Mouse (Mus musculus) testis, adult 2 months (tissue): ENCODE data around the gene Smim4. TPM values are rescaled to one million over a fixed set of nuclear protein-coding genes. Genes with fewer than 3 reads are reported as not detected.

Source experiments
- H3K27ac ChIP-seq: fragments of 200-500 bp; 2 replicates; pipeline ENCODE4 v1.5.1; 2012; ENCODE audit warnings: low read depth, low read length; ENCODE audit not compliant: control insufficient read depth, insufficient read depth
- H3K27me3 ChIP-seq: fragments of 200-500 bp; 2 replicates; pipeline ENCODE4 v1.6.1; 2012; ENCODE audit warnings: mild to moderate bottlenecking, low read length, moderate library complexity; ENCODE audit not compliant: control insufficient read depth, insufficient read depth
- H3K36me3 ChIP-seq: fragments of 200-500 bp; 2 replicates; pipeline ENCODE4 v1.6.1; 2012; ENCODE audit warnings: mild to moderate bottlenecking, low read length; ENCODE audit not compliant: control insufficient read depth, insufficient read depth
- H3K4me1 ChIP-seq: fragments of 200-500 bp; 2 replicates; pipeline ENCODE4 v1.6.1; 2012; ENCODE audit warnings: low read length; ENCODE audit not compliant: control insufficient read depth, insufficient read depth
- H3K4me3 ChIP-seq: fragments of 200-500 bp; 2 replicates; pipeline ENCODE4 v1.5.1; 2012; ENCODE audit warnings: low read depth, mild to moderate bottlenecking, low read length, moderate library complexity, mixed read lengths; ENCODE audit not compliant: control insufficient read depth
- CTCF ChIP-seq: fragments of 200-500 bp; IDR thresholded peaks from 2 replicates; pipeline ENCODE4 v1.5.1; 2012; ENCODE audit warnings: low read depth, mild to moderate bottlenecking, inconsistent platforms, low read length, moderate library complexity; ENCODE audit not compliant: control insufficient read depth, insufficient read depth, insufficient replicate concordance
- POLR2A ChIP-seq: fragments of 200-500 bp; IDR thresholded peaks from 2 replicates; pipeline ENCODE4 v1.6.1; 2012; ENCODE audit warnings: low read depth, mild to moderate bottlenecking, inconsistent platforms, low read length, moderate library complexity; ENCODE audit not compliant: control insufficient read depth
- polyA plus RNA-seq: library from polyadenylated mRNA; depleted of rRNA; stranded (reverse); fragments of >200 nt; gene quantifications from 2 replicates; pipeline ENCODE4 v1.2.3, GENCODE M21; 2012

Smim4 gene
- polyA plus RNA-seq, 1 experiment, result 8.9 TPM

DNA sequence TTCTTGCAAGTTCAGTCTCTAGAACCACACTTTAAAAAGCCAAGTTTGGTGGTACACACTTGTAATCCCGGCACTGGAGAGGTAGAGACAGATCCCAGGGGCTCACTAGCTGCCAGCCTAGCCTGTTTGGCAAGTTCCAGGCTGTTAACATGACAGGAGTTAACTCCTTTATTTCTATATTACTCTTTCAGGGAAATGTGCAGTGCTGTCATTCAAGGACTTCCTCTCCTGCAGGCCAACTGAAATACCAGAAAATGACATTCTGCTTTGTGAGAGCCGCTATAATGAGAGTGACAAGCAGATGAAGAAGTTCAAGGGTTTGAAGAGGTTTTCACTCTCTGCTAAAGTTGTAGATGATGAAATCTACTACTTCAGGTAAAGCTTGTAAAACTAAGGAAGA is 23.6 kb downstream of the Smim4 start:
- Histone ChIP-seq H3K27me3 (no peaks in the 10 kb centered on the region), H3K27ac (no peak overlapping the region), H3K4me1 (no peaks in the 10 kb centered on the region), H3K4me3 (no peak overlapping the region; the same call in 1 of the 2 replicates), H3K36me3 (peaks cover 4% of the 10 kb centered on the region; the same call in 1 of the 2 replicates)
- TF ChIP-seq POLR2A (no peak), CTCF (no peak)

DNA sequence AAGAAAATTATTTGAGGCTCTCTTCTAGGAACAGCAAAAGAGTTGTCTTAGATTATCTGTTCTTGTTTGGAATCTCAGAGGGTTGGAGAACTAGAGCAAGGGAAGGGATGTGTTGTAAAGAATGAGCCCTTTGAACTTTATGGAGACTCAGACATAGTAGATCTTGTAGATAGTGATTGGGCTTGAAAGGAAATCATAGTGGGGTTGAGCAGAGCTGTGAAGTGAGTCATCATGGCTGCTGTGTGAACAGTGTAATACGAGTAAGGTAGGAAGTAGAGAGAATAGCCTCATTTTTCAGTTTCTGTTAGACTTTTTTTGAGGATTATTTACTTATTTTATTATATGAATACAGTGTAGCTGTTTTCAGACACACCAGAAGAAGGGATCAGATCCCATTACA is 38.8 kb downstream of the Smim4 start:
- peaks cover 3% of the 10 kb centered on the region for H3K36me3 ChIP-seq
- H3K4me3 ChIP-seq, result no peak overlapping the region
- no peak overlapping the region for H3K27ac ChIP-seq
- no peak for TF ChIP-seq CTCF
- no peak for TF ChIP-seq POLR2A
- no peaks in the 10 kb centered on the region for H3K4me1 ChIP-seq
- no peaks in the 10 kb centered on the region for H3K27me3 ChIP-seq

DNA sequence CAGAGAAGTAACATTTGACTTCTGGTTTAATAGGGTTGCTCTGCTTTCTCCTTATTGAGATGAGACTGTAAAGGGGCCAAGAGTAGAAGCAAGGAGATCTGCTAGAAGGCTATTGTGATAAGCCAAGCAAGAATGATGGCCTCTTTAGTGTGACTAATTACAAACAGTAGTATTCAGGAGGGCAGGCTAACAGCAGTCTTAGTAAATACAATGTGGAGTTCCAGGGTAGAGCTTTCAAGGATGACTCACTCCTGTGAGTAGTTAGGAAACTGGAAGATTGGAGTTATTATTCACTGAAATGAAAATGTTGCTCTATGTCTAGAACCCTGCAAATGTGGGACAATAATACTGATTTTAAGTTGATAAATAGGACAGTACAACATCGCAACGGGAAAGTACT is 40.2 kb downstream of the Smim4 start:
- Histone ChIP-seq H3K36me3 (peaks cover 5% of the 10 kb centered on the region), H3K27me3 (no peaks in the 10 kb centered on the region), H3K27ac (no peak overlapping the region), H3K4me3 (no peak overlapping the region), H3K4me1 (no peaks in the 10 kb centered on the region)
- TF ChIP-seq POLR2A (no peak), CTCF (no peak)

DNA sequence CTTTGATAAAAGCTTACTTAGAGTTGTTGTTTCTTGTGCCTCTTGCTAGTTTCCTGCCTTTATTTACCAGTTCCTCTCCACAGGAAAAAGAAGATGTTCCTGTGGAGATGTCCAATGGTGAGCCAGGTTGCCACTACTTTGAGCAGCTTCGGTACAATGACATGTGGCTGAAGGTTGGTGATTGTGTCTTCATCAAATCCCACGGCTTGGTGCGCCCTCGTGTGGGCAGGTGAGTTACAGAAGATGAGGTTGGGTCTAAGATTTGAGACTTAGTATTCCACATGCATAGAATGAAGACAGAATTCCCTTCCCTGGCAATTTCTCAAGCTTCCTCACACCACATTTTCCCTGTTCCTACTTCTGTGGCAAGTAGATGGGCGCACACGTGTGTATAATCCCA is 41.3 kb downstream of the Smim4 start:
- H3K36me3 ChIP-seq, result peaks cover 5% of the 10 kb centered on the region
- H3K4me3 ChIP-seq, result no peak overlapping the region
- no peaks in the 10 kb centered on the region for H3K27me3 ChIP-seq
- H3K4me1 ChIP-seq, result no peaks in the 10 kb centered on the region
- H3K27ac ChIP-seq, result no peak overlapping the region
- TF ChIP-seq POLR2A (no peak), CTCF (no peak)

DNA sequence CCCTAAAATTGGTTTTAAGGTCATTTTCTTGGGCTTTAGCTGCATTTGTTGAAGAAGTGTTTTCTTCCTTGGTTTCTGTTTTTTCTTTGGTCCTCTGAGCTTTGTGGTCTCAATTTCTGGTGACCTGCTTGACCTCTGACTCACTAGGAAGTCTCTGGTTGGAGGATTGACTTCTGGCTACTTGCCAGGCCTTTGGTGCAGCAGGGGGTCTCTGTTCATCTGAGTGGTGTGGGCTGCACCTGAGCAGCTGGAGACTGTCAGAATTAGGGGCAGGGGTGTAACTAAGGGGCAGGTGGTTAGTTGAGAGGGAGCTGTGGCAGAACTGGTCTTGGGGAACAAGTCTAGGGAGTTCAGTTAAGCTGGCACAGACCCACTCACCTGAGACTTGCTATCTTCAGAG is 47.6 kb downstream of the Smim4 start:
- Histone ChIP-seq H3K27ac (no peak overlapping the region), H3K4me1 (no peaks in the 10 kb centered on the region), H3K36me3 (peaks cover 4% of the 10 kb centered on the region), H3K27me3 (no peaks in the 10 kb centered on the region), H3K4me3 (no peak overlapping the region)
- no peak for TF ChIP-seq POLR2A
- no peak for TF ChIP-seq CTCF

DNA sequence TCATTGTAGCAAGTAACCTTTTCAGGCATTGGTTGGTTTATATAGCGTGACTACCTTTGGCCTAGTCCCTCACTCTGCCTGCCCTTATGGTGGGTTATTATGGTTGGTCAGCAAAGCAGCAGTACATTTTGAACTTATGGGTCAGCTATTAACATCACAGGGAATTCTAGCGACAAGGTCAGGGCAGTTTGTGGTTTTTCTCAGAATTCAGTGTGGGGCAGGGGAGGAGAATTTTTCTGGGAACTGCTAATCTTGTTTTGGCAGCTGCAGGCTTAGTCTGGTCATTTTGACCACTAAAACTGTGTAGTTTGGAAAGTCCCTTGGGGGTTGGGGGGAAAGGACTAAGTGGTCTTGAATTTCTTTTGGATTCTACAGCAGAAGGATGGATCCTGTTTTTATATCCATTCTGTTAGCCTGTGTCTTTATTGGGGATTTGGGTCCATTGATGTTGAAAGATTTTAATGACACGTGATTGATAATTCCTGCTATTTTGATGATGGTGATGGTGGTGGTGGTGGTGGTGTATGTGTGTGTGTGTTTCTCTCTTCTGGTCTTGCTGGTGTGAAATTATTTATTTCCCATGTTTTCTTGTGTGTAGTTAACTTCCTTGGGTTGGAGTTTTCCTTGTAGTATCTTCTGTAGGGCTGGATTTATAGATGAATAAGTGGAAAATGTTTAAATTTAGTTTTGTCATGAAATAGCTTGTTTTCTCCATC is 49.3 kb downstream of the Smim4 start:
- no peak overlapping the region for H3K27ac ChIP-seq
- TF ChIP-seq POLR2A (no peak), CTCF (no peak)
- H3K36me3 ChIP-seq, result peaks cover 2% of the 10 kb centered on the region; the same call in 1 of the 2 replicates

DNA sequence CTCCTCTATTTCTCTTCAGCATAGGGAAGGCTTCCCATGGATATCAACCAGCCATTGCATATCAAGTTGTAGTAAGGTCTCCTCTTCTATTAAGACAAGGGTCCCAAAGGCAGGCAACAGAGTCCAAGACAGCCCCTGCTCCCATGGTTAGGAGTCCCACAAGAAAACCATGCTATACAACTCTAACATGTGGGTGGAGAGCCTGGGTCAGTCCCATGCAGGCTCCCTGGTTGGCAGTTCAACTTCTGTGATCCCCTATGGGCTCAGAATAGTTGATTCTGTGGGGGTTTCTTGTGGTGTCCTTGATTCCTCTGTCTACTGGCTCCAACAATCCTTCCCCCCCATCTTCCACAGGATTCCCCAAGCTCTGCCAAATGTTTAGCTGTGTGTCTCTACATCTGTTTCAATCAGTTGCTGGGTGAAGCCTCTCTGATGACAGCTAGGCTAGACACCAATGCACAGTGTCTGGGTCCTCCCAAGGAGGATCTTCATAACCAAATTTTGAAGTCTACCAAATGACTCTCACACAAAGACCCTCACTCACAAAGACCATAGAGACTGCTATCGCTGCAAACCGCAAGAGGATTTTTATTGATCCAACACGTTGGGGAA is 50.1 kb downstream of the Smim4 start:
- Histone ChIP-seq H3K27me3 (no peaks in the 10 kb centered on the region), H3K4me3 (no peak overlapping the region), H3K36me3 (peaks cover 2% of the 10 kb centered on the region; the same call in 1 of the 2 replicates), H3K27ac (no peak overlapping the region), H3K4me1 (no peaks in the 10 kb centered on the region)
- no peak for TF ChIP-seq POLR2A

More for the DNA sequence above, 49.3 kb downstream of the Smim4 start:
- Histone ChIP-seq H3K4me3 (no peak overlapping the region), H3K4me1 (no peaks in the 10 kb centered on the region), H3K27me3 (no peaks in the 10 kb centered on the region)

DNA sequence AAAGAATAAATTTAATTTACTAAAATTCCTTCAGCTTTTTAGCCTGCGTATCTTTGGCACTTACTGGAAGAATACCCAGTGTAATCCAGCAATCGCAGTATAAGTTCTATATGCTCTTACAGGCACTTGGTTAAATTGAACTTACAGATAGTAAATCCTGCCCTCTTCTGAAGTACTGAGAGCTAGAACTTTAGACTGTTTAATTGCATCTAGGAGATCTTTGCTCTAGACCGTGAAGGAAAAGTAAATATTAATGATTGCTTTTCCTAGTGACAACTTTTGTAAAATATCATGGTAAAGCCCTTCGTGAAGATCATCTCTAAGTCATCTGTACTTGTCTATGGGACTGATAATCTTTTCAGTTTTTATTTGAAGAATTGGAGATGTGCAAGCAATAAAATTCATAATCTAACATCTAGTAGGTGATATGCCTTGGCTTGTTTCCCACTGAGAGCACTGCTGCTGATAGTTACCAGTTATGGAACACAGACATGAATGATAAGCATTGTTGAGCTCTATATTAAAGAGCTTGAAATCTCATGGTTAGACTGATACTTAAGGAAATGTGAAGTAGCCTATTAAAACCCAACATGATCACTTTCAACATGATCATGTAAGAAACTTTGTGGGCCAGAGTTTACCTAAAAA is 59.5 kb downstream of the Smim4 start:
- no peak overlapping the region for H3K4me3 ChIP-seq
- no peaks in the 10 kb centered on the region for H3K27me3 ChIP-seq
- H3K36me3 ChIP-seq, result peaks cover 2% of the 10 kb centered on the region; the same call in 1 of the 2 replicates
- TF ChIP-seq CTCF (no peak), POLR2A (no peak)
- H3K4me1 ChIP-seq, result no peaks in the 10 kb centered on the region
- H3K27ac ChIP-seq, result no peak overlapping the region
